12 mouse cellular contexts compared by ENCODE assay signal in the genomic region with DNA sequence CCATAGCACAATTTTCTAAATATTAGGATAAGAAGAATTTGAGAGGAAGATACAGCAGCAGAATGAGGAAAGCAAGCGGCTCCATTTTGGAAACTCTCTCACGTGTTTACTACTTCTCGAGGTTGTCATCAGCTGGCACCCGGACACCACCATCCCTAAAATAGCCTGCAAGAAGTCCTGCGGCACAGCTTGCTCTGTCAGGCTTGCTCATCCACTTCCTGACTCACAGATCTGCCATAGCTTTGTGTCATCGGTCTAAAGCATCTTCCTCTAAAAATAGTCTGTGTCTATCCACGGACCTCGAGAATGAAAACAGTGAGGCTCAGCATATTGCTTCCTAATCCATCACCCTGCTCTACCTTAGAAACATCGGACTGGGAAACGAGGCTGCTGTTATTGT.
DNase-seq lines count a peak whose midpoint lies in the region; ATAC-seq and TF ChIP-seq lines count a peak whose summit lies in the region.
"Had no signal": no experiment of that assay in that cellular context is flagged by ENCODE, and none has a peak within 500 bp of the region (broad histone marks: within the 10 kb centered on the region; RNA-seq: fewer than 3 reads in every experiment).

No protein-coding gene starts in this region.

- WGBS in lung, adult 2 months, result 52% methylated on average over 10 of the region's 10 CpGs

- ATAC-seq in megakaryocyte progenitor cell, adult 5-6 weeks (replicated peaks; ENCODE audit: poor library complexity), result no peak
- no peak for ATAC-seq in inflammation-experienced regulatory T-cells, adult 6 months
- ATAC-seq: intestine, embryonic 15.5 days had no signal

- no peak for TF ChIP-seq CTCF in lung, adult 2 months (IDR thresholded peaks at IDR 0.05; ENCODE audit: insufficient read depth, low read length)

- DNase-seq in lung, postnatal 10 days, result peak; percentile 42
- no peak for DNase-seq in lung, adult 2 months
- DNase-seq in frontal cortex, postnatal 36 days (ENCODE audit: low spot score in 2 of 2), result peak; percentile 42 to 66
- DNase-seq in layer of hippocampus, adult 9-10 months (ENCODE audit: low spot score), result peak; percentile 2
- DNase-seq in right cerebral cortex, postnatal 36 days (ENCODE audit: low spot score in 2 of 2), result peak; percentile 43 to 50
- DNase-seq in kidney, postnatal 14 days, result no peak
- DNase-seq: thymus, adult 18-20 months had no signal

- H3K4me1 ChIP-seq in lung, adult 2 months (ENCODE audit: control insufficient read depth, insufficient read depth, low read length), result no peaks in the 10 kb centered on the region
- H3K4me1 ChIP-seq: intestine, embryonic 15.5 days; limb, embryonic 15.5 days; midbrain, embryonic 12.5 days had no signal

- TF ChIP-seq POLR2A in lung, adult 2 months (IDR thresholded peaks at IDR 0.05; ENCODE audit: borderline replicate concordance, extremely low read depth, low read depth, low read length), result no peak

- no peak overlapping the region for H3K4me3 ChIP-seq in lung, adult 2 months (replicated peaks; ENCODE audit: extremely low read depth, low read depth, low read length)
- H3K4me3 ChIP-seq: intestine, embryonic 15.5 days; limb, embryonic 15.5 days; midbrain, embryonic 12.5 days had no signal

Comparison
In these comparisons a context has a peak if more than half of its experiments do, and no peak if none do; other contexts are left out.
1. DNase-seq: peak in lung, postnatal 10 days (single experiment), frontal cortex, postnatal 36 days (2 of 2), layer of hippocampus, adult 9-10 months (single experiment) and right cerebral cortex, postnatal 36 days (2 of 2); none in lung, adult 2 months (single experiment) and kidney, postnatal 14 days (single experiment).